Mouse (Mus musculus): ENCODE measurements around the gene Wwc1.

Gene Wwc1

GRCm38 (mm10) chr11:35980411-35980917, at the start of gene Wwc1:
Gene Wwc1 (minus strand): TSS chr11:35980527.
- peak; percentile 81 to 82 for DNase-seq (ENCODE audit: low spot score in 2 of 2)

DNA sequence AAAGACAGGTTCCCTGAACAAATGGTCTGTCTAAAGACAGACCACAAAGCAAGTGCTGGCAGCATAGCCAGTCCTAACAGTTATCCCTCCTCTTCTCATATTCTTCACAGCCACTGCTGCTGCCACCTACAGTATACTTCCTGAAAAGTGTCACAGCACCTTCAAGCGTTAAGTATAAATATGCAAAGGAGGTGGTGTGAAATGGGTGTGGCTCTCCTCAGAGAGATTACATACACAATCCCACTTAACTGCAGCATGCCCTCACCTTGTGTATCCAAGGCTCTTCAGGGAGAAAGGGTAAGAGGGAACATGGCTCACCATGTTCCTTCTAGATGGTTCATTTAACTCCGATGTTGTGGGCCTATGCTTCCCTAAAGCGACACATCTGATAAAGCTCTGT, 39.7 kb upstream of the Wwc1 start:
- no peak for DNase-seq (ENCODE audit: low spot score in 2 of 2)

- no peak for DNase-seq (ENCODE audit: low spot score in 2 of 2)
These were observed 32.9 kb upstream of the Wwc1 start for GRCm38 (mm10) chr11:36013179-36013578.

- DNase-seq (ENCODE audit: low spot score in 2 of 2), result no peak
These were observed 29.2 kb upstream of the Wwc1 start for GRCm38 (mm10) chr11:36009281-36010208.

GRCm38 (mm10) chr11:36002900-36003299, 22.6 kb upstream of the Wwc1 start:
- DNase-seq (ENCODE audit: low spot score in 2 of 2), result no peak

- peak; percentile 94 to 96 for DNase-seq (ENCODE audit: low spot score in 2 of 2)
These were observed 21.1 kb upstream of the Wwc1 start for GRCm38 (mm10) chr11:36001282-36001970.

DNA sequence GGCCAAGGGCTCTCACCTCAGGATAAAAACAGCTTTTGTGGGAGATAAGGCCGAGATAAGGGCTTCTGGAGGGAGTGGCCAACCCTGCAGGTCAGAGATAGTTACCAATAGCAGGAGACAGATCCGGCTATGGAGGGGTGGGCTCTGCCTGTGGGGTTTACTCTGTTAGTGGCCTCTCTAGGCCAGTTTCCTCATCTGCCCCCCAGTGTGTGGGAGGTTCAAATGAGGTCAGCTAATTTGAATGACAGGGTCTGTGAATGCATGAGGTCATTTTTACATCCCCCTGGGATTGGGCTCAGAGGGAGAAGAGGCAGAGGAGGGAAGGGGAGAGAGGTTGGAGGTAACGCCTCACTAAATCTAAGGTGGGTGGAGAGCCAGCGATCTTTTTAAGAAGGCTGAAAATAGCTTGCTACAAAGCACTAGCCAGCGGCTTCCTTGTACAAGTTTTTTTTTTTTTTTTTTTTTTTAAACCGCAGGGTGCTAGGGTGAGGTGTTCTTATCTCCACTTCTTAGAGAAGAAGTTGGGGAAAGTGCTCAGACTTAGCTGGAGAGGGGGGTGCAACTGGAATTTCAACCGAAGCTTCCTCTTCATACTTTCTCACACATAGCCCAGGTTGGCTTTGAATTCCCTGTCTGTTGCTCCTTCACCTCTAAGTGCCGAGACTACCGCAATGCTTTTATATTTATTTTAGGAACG, 20.4 kb upstream of the Wwc1 start:
- DNase-seq (ENCODE audit: low spot score in 2 of 2), result no peak

DNA sequence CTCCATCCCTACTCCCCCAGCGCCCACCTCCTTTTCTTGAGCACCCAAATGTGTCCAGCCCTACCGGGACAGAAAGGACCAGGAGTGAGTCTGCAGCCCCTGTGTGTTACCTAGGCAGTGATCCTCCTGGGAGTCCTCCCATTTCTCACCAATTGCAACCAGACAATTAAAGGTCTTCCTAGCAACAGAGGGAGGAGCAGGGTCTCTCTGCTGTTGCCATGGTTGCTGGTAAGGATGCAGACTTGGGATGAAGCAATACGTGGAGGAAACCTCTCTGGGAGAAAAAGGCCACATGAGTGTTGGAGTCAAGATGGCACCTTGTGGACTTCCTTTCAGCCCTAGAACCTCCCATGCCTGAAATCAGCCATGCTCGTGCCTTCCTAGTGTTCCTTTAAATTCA, 19.7 kb upstream of the Wwc1 start:
- peak in 1 of 2 experiments; percentile 71 for DNase-seq (ENCODE audit: low spot score in 2 of 2)

DNA sequence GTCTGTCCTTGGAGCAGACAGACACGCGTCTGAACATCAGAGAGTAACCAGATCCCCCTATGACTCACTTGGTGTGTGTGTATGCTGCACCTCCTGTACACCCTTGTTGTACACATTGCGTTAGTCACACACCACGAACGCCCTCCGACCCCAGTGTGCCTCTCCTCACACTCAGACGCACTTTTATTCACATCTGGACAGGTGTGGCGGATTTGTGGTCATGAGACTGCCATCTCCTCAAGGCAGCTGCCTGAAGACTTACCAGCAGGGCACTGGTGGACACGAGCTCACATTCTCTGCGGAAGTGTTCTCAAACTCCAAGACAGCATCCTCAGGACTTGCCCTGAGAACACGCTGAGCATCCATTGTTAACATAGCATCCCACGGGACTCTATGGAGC, 17.7 kb upstream of the Wwc1 start:
- no peak for DNase-seq (ENCODE audit: low spot score in 2 of 2)

- no peak for DNase-seq (ENCODE audit: low spot score in 2 of 2)
These were observed 15.0 kb upstream of the Wwc1 start for GRCm38 (mm10) chr11:35995310-35995709.

DNA sequence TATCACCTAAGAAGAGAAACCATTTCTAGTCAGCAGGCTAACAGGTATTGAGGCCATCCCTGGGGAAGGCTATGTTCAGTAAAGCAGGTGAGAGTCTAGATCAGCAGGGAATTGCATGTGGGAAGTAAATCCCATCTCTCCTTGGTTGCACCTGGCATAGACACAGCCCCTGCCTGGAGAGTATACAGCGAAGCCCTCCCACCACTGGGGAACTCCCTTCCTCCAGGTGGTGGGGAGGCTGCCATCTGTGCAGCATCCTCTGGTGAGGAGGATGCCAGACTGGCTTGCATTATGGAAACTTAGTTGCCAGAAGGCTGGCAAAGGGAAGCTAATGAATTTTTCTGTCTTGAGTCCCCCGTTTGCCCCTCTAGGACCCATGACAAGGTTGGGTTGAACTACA, 11.5 kb upstream of the Wwc1 start:
- DNase-seq (ENCODE audit: low spot score in 2 of 2), result peak; percentile 62 to 67

- no peak for DNase-seq (ENCODE audit: low spot score in 2 of 2)
These were observed 9.6 kb upstream of the Wwc1 start for GRCm38 (mm10) chr11:35989967-35990366.

DNA sequence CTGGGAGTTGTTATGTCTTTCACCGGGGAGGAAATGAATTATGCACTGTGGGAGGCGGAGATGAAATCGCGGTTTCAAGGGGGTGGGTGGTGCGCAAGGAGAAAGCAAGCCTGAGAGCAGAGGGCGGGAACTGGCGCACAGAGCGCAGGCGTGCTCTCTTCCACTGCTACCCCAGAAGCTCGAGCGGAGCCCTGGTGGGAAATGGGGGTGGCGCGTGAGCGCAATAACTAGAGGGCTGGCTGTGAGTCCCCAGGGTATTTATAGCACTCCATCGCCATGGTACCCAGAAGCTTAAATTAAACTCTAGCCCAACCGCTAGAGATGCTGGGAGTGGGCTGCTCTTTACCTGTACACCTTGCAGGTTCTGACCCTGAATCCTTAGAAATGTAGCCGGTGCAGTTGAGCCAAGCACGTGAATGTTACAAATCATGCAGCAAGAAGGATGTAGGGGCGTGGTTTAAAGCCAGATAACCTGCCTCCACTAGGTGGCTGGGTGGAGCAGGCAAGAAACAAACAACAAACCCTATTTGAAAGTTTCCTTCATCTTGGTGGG, 5.6 kb upstream of the Wwc1 start:
- peak; percentile 94 to 95 for DNase-seq (ENCODE audit: low spot score in 2 of 2)

DNA sequence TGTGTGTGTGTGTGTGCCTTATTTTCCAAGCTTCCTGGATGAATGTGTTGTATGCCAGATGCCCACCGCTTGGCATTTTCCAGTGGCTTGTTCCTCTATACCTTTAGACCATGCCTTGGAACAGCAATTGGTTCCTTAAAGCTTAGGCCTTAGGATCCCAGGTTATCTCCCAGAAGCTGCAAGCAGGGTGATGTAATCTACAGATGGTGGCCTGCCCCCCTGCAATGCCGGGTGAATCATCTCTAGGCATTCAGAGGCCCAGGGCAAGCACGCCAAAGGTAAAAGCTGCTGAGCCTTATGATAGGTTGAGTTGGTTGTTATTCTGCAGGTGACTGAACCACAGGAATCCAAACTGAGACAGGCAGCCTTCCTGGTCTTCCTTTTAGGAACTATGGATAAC, 2.4 kb upstream of the Wwc1 start:
- no peak for DNase-seq (ENCODE audit: low spot score in 2 of 2)

- peak in 1 of 2 experiments; percentile 46 for DNase-seq (ENCODE audit: low spot score in 2 of 2)
These were observed 455 bp downstream of the Wwc1 start for GRCm38 (mm10) chr11:35979733-35980410.

DNA sequence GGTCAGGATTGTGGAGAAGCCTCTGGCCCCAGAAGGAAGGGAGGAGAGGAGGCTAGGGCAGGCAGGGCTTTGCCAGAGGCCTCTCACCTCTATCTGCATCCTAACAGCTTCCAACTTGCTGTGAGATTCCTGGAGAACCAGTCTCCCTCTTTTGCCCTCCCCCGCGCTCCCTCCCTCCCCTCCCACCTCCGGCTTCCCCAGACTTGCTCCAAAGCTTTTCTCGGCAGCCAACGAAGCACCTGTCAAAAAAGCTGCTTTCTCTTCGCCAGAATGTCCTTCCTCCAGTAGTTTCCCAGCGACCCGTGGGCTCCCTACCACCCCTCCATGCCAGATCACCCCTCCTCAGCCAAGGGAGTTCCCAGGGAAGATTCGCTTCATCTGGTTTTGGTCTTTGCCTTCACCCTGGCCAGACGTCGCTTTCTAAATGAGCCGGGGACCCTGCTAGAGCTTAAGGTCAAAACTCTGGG, 1.0 kb downstream of the Wwc1 start:
- peak in 1 of 2 experiments; percentile 46 for DNase-seq (ENCODE audit: low spot score in 2 of 2)

DNA sequence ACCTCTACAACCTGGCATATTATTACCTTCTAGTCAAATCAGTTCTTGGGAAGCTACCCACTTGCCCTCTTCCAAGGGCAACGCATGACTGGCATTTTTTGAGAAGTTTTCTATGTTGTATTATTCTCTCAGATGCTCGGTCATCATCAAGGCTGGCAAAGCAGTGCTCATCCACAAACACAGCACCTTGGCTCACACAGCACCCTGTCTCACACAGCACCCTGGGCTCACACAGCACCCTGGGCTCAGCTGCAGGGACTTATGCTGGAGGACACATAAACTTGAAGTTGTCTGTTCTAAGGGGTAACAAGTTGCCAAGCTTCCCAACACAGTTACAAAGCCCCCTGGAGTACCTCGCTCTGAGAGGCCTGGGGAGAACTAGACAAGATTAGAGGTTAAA, 2.5 kb downstream of the Wwc1 start:
- no peak for DNase-seq (ENCODE audit: low spot score in 2 of 2)

DNA sequence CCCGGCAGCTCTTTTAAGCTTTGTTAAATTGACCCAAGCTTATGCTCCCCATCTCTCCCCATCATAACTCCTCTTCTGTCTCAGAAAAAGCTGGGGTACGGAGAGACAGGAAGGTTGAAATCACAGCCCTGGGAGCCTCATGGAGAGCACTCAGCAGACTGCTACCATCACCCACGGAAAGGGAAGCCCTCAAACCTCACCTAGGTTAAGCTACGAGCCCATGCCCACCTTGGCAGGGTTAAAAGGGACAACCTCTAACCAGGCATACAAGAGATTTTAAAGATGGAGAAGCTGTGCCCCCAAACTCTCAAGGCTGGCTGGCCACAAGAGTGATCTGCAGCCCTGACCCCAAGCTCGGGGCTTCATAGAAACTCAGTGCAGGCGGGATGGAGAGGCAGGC, 3.2 kb downstream of the Wwc1 start:
- DNase-seq (ENCODE audit: low spot score in 2 of 2), result no peak

- DNase-seq (ENCODE audit: low spot score in 2 of 2), result peak; percentile 72 to 74
These were observed 3.8 kb downstream of the Wwc1 start for GRCm38 (mm10) chr11:35976482-35976881.

DNA sequence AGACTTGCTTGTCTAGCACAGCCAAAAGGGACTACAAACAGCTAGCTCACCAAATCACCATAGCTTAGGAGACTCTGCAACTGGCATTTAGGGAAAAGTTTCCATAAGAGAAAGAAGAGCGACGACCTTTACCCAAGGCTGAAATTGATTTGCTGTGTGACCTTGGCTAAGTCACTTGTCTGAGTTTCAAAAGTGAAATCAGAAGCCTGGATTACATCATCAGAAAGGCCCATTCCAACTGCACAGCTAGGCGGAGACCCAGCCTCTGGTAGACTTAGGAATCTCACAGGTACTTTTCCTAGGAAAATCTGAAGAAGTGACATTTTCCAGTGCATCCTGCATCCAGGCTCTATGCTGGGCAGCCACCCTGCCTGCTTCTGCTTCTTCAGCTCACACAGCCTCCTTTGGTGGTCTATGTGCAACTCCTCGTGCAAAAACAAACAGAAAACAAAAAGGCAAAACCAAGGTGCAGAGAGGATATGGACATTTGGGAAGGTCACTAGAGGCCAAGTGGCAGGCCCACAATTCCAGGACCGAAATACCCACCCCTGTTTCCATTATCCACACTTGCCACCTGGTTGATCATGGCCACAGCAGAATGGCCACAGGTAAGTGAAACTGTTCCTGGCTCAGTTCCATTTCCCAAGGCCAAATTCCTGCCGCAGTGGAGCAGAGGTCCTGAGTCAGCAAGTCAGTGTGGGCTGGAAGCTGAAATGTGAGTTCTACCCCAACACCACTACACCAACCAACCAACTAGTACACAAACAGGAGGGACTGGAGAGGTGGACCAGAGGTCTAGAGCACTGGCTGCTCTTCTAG, 5.5 kb downstream of the Wwc1 start:
- no peak for DNase-seq (ENCODE audit: low spot score in 2 of 2)
